Comparison of ENCODE assay signal across 27 mouse cellular contexts in genomic region chr4:150066706-150067323, GRCm38 (mm10). TPM values are rescaled to one million over a fixed set of nuclear protein-coding genes. Genes with fewer than 3 reads are reported as not detected.
DNase-seq lines count a peak whose midpoint lies in the region; ATAC-seq and TF ChIP-seq lines count a peak whose summit lies in the region.
"Had no signal": no experiment of that assay in that cellular context is flagged by ENCODE, and none has a peak within 500 bp of the region (broad histone marks: within the 10 kb centered on the region; RNA-seq: fewer than 3 reads in every experiment).

No protein-coding gene starts in this region.

- no peak overlapping the region for H3K27ac ChIP-seq in thymus, adult 2 months (ENCODE audit: control insufficient read depth, insufficient read depth, low read length)
- no peak overlapping the region for H3K27ac ChIP-seq in bone marrow, adult 2 months (ENCODE audit: control insufficient read depth, insufficient read depth, low read depth, low read length, poor library complexity)
- no peak overlapping the region for H3K27ac ChIP-seq in liver, embryonic 13.5 days
- H3K27ac ChIP-seq in heart, embryonic 12.5 days (ENCODE audit: poor library complexity, severe bottlenecking) = no peak overlapping the region
- H3K27ac ChIP-seq: forebrain, embryonic 15.5 days; hindbrain, embryonic 10.5 days; hindbrain, postnatal 0 days; limb, embryonic 12.5 days; neural tube, embryonic 13.5 days had no signal

- no peaks in the 10 kb centered on the region for H3K27me3 ChIP-seq in thymus, adult 2 months (ENCODE audit: control insufficient read depth, insufficient read depth, low read length)
- H3K27me3 ChIP-seq in liver, embryonic 13.5 days = no peaks in the 10 kb centered on the region
- peaks cover 6% of the 10 kb centered on the region; the same call in 1 of the 2 replicates for H3K27me3 ChIP-seq in heart, embryonic 12.5 days (replicated peaks)
- H3K27me3 ChIP-seq: forebrain, embryonic 15.5 days; limb, embryonic 12.5 days; neural tube, embryonic 13.5 days; Patski had no signal

- TF ChIP-seq CTCF in thymus, adult 2 months (IDR thresholded peaks at IDR 0.05; ENCODE audit: borderline replicate concordance, control insufficient read depth, extremely low read depth, insufficient read depth, low read length, poor library complexity) = no peak
- no peak for TF ChIP-seq CTCF in bone marrow, adult 2 months (IDR thresholded peaks at IDR 0.05; ENCODE audit: control insufficient read depth, insufficient read depth, low read length)

- 96% methylated on average over 17 of the region's 17 CpGs for WGBS in thymus, adult 2 months
- 86% methylated on average over 17 of the region's 17 CpGs for WGBS in bone marrow, adult 2 months
- whole genome bisulfite sequencing in liver, embryonic 13.5 days (ENCODE audit: insufficient replicate concordance) = 62% methylated on average over 17 of the region's 17 CpGs
- WGBS in heart, embryonic 12.5 days = 75% methylated on average over 17 of the region's 17 CpGs

- intact Hi-C loops in left cerebral cortex, postnatal 25 days (cut with DNase I) = no loop called here

- no peaks in the 10 kb centered on the region for H3K9me3 ChIP-seq in liver, embryonic 13.5 days (replicated peaks)
- peaks cover 3% of the 10 kb centered on the region; the same call in 1 of the 2 replicates for H3K9me3 ChIP-seq in heart, embryonic 12.5 days (replicated peaks)
- H3K9me3 ChIP-seq: forebrain, embryonic 15.5 days; heart, embryonic 10.5 days; hindbrain, embryonic 10.5 days; limb, embryonic 12.5 days; neural tube, embryonic 13.5 days had no signal

- no peak overlapping the region for H3K9ac ChIP-seq in liver, embryonic 13.5 days
- no peak overlapping the region for H3K9ac ChIP-seq in heart, embryonic 12.5 days
- H3K9ac ChIP-seq: forebrain, embryonic 15.5 days; limb, embryonic 12.5 days; neural tube, embryonic 13.5 days had no signal

- no peak for TF ChIP-seq POLR2A in thymus, adult 2 months (IDR thresholded peaks at IDR 0.05; ENCODE audit: control insufficient read depth, extremely low read depth, insufficient read depth, low read length, poor library complexity)
- no peak for TF ChIP-seq POLR2A in bone marrow, adult 2 months (IDR thresholded peaks at IDR 0.05; ENCODE audit: borderline replicate concordance, control insufficient read depth, low read depth, low read length)

- H3K4me3 ChIP-seq in thymus, adult 2 months (ENCODE audit: control insufficient read depth, insufficient read depth, low read length) = no peak overlapping the region
- peak overlapping the region; percentile 6 for H3K4me3 ChIP-seq in bone marrow, adult 2 months (replicated peaks; ENCODE audit: control insufficient read depth, low read depth, low read length)
- peak overlapping the region; percentile 25 for H3K4me3 ChIP-seq in liver, embryonic 13.5 days (replicated peaks)
- H3K4me3 ChIP-seq in heart, embryonic 12.5 days = no peak overlapping the region
- H3K4me3 ChIP-seq: forebrain, embryonic 15.5 days; heart, embryonic 10.5 days; hindbrain, embryonic 10.5 days; limb, embryonic 12.5 days; neural tube, embryonic 13.5 days had no signal

- H3K4me1 ChIP-seq in thymus, adult 2 months (replicated peaks; ENCODE audit: control insufficient read depth, insufficient read depth, low read length) = no peaks in the 10 kb centered on the region
- no peaks in the 10 kb centered on the region for H3K4me1 ChIP-seq in bone marrow, adult 2 months (ENCODE audit: control insufficient read depth, insufficient read depth, low read length)
- H3K4me1 ChIP-seq in liver, embryonic 13.5 days (replicated peaks) = no peaks in the 10 kb centered on the region
- peaks cover 11% of the 10 kb centered on the region for H3K4me1 ChIP-seq in heart, embryonic 12.5 days (replicated peaks)
- H3K4me1 ChIP-seq: forebrain, embryonic 15.5 days; neural tube, embryonic 13.5 days had no signal

- ATAC-seq in liver, embryonic 13.5 days (ENCODE audit: low read depth) = 0 out of 2 replicates have a peak, but pooled peaks have one; percentile 20
- no peak for ATAC-seq in heart, embryonic 12.5 days (ENCODE audit: insufficient number of reproducible peaks, low FRiP score)
- ATAC-seq: activated CD4-positive, CD25-positive, alpha-beta regulatory T cell, adult 4 months; forebrain, embryonic 15.5 days; hindbrain, postnatal 0 days; intestine, embryonic 16.5 days; Patski had no signal

- peak overlapping the region; percentile 17; the same call in 1 of the 2 replicates for H3K4me2 ChIP-seq in liver, embryonic 13.5 days
- H3K4me2 ChIP-seq in heart, embryonic 12.5 days = no peak overlapping the region
- H3K4me2 ChIP-seq: forebrain, embryonic 15.5 days; limb, embryonic 12.5 days; neural tube, embryonic 13.5 days had no signal

- H3K36me3 ChIP-seq in thymus, adult 2 months (ENCODE audit: control insufficient read depth, insufficient read depth, low read length) = no peaks in the 10 kb centered on the region
- H3K36me3 ChIP-seq in liver, embryonic 13.5 days = no peaks in the 10 kb centered on the region
- H3K36me3 ChIP-seq in heart, embryonic 12.5 days = peaks cover 6% of the 10 kb centered on the region; the same call in 1 of the 2 replicates
- H3K36me3 ChIP-seq: forebrain, embryonic 15.5 days; hindbrain, embryonic 10.5 days; limb, embryonic 12.5 days; neural tube, embryonic 13.5 days had no signal

- peak; percentile 17 for DNase-seq in thymus, postnatal 0 days (ENCODE audit: low spot score)
- no peak for DNase-seq in thymus, adult 2 months
- DNase-seq in liver, embryonic 13.5 days = no peak
- no peak for DNase-seq in frontal cortex, adult 2 months (ENCODE audit: extremely low spot score in 1 of 2, low spot score in 1 of 2)
- DNase-seq in left cerebral cortex, postnatal 25 days (ENCODE audit: low spot score in 2 of 2) = no peak
- DNase-seq: adrenal gland, adult 8-10 months; cerebellum, adult 8-10 months; kidney, adult 9 months; kidney, postnatal 14 days; lung, postnatal 10 days; midbrain, embryonic 14.5 days; retina, postnatal 1 day; right cerebral cortex, postnatal 25 days; thymus, postnatal 36 days had no signal

RNA-seq across cellular contexts. Expression of gene Gpr157, which starts 20.4 kb away (rescaled TPM):
- polyA plus RNA-seq in thymus, postnatal 0 days (2015; fragmentation: Nextera tagmentation; extraction: Ambion mirVana) = 0.42 and 0.59 TPM in 2 replicates
- 7.4 TPM in 2 replicates for polyA plus RNA-seq in thymus, adult 2 months (2012; rRNA removed)
- polyA plus RNA-seq in bone marrow, adult 2 months (2011; ENCODE audit: insufficient read depth, insufficient read length, low replicate concordance, missing spikeins) = 1.6 and 2.0 TPM in 2 replicates
- 0.10 and 0.12 TPM in 2 replicates for polyA plus RNA-seq in liver, embryonic 13.5 days (2015; fragmentation: Nextera tagmentation; extraction: Ambion mirVana)
- polyA plus RNA-seq in heart, embryonic 12.5 days (2016; fragmentation: Nextera tagmentation; extraction: Ambion mirVana) = 2.1 and 2.2 TPM in 2 replicates
- 1.4 and 1.8 TPM in 2 replicates for polyA plus RNA-seq in frontal cortex, adult 2 months (2012; rRNA removed)
- total RNA-seq in left cerebral cortex, postnatal 25 days (2021) = 1 to 10 TPM; 1.1 to 1.4 TPM

RNA-seq across cellular contexts. Expression of gene Slc2a5, which starts 52.3 kb away (rescaled TPM):
- polyA plus RNA-seq in thymus, postnatal 0 days (2015; fragmentation: Nextera tagmentation; extraction: Ambion mirVana) = 0.17 and 0.22 TPM in 2 replicates
- 1.2 and 2.1 TPM in 2 replicates for polyA plus RNA-seq in thymus, adult 2 months (2012; rRNA removed)
- polyA plus RNA-seq in bone marrow, adult 2 months (2011; ENCODE audit: insufficient read depth, insufficient read length, low replicate concordance, missing spikeins) = 0.62 TPM in 1 of 2 replicates, not detected in the other
- polyA plus RNA-seq in liver, embryonic 13.5 days (2015; fragmentation: Nextera tagmentation; extraction: Ambion mirVana) = 0.22 and 0.23 TPM in 2 replicates
- polyA plus RNA-seq in heart, embryonic 12.5 days (2016; fragmentation: Nextera tagmentation; extraction: Ambion mirVana) = 1.2 and 1.7 TPM in 2 replicates
- polyA plus RNA-seq in frontal cortex, adult 2 months (2012; rRNA removed) = 4.7 and 7.6 TPM in 2 replicates
- 1 to 10 TPM; 4.9 to 6.3 TPM for total RNA-seq in left cerebral cortex, postnatal 25 days (2021)
- total RNA-seq: granulocyte monocyte progenitor cell, adult 5-6 weeks had no signal
- polyA plus RNA-seq: activated CD4-positive, CD25-positive, alpha-beta regulatory T cell, adult 4 months; C2C12; Patski had no signal

RNA-seq across cellular contexts. Expression of gene H6pd, which starts 58.0 kb away (rescaled TPM):
- polyA plus RNA-seq in thymus, postnatal 0 days (2015; fragmentation: Nextera tagmentation; extraction: Ambion mirVana) = 12.3 and 13.8 TPM in 2 replicates
- 138 and 152 TPM in 2 replicates for polyA plus RNA-seq in thymus, adult 2 months (2012; rRNA removed)
- 1.4 and 7.2 TPM in 2 replicates for polyA plus RNA-seq in bone marrow, adult 2 months (2011; ENCODE audit: insufficient read depth, insufficient read length, low replicate concordance, missing spikeins)
- polyA plus RNA-seq in liver, embryonic 13.5 days (2015; fragmentation: Nextera tagmentation; extraction: Ambion mirVana) = 6.8 and 7.3 TPM in 2 replicates
- polyA plus RNA-seq in heart, embryonic 12.5 days (2016; fragmentation: Nextera tagmentation; extraction: Ambion mirVana) = 11.4 and 12.7 TPM in 2 replicates
- 4.4 and 5.7 TPM in 2 replicates for polyA plus RNA-seq in frontal cortex, adult 2 months (2012; rRNA removed)
- total RNA-seq in left cerebral cortex, postnatal 25 days (2021) = 10 to 100 TPM; 10.8 to 12.0 TPM

Comparison
In these comparisons a context has a peak if more than half of its experiments do, and no peak if none do; other contexts are left out.
1. H3K4me3 ChIP-seq: peak in bone marrow, adult 2 months (single experiment) and liver, embryonic 13.5 days (single experiment); none in thymus, adult 2 months (single experiment) and heart, embryonic 12.5 days (single experiment).